Mouse (Mus musculus) gastrocnemius, adult 18-20 months (tissue): Measurements from ENCODE around the gene Atl3. TPM values are rescaled to one million over a fixed set of nuclear protein-coding genes. Genes with fewer than 3 reads are reported as not detected.
"Not testable (repeated sequence)": the region's sequence is repeated elsewhere in the genome, so short reads cannot be mapped to it uniquely, and the experiment has no call there.

Experiments
- DNase-seq: peaks from one replicate; pipeline ENCODE4 v3.0.0; 2021; ENCODE audit warnings: low spot score
- long read RNA-seq, 2 experiments: library from polyadenylated mRNA; stranded (forward); transcript quantifications; one replicate each; pipeline ENCODE4 v2.0.0; 2021
- total RNA-seq, 2 experiments: library from RNA; stranded (reverse); gene quantifications; 2 replicates each; pipeline ENCODE4 v1.2.3; 2021

Gene Atl3
- total RNA-seq, result 1 to 10 TPM; 6.1 to 7.2 TPM
- long read RNA-seq, experiment 1, partial matches to known transcripts, result 1 of 4 reads
- long read RNA-seq, experiment 1, other reads (novel, unspliced or antisense), result 3 of 4 reads
- long read RNA-seq, experiment 2, partial matches to known transcripts, result 0 of 2 reads
- long read RNA-seq, experiment 2, other reads (novel, unspliced or antisense), result 2 of 2 reads

DNA sequence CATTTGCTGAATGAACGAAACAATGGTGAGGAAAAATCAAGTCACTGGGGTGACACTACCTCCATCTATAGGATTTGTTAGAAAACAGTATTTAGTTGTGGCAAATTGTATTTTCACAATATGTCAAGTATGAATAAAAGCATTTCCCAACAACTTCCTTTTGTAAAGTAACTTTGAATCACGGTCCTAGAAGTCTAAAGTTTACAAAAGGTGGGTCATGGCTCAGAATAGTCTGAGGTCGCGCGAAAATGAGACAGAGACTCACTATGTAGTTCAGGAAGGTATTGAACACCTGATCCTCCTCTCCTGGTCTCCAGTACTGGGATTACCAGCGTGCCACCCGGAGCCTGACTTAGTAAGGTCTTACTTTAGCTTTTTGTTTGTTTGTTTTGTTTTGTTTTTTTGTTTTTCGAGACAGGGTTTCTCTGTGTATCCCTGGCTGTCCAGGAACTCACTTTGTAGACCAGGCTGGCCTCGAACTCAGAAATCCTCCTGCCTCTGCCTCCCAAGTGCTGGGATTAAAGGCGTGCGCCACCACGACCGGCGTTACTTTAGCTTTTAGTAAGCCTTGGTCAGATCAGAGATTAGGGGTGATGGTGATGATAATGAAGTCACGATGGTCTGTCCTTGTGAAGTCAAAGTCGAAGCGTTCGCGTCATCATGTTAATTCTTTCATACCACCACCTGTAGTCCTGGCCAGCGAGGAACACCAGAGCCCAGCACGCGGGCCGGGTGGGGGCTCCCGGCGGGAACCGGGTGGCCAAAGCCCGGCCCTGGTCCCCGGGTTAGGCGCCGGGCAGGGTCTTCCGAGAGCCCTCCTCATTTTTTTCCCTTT is at the start of gene Atl3:
Gene Atl3, plus strand, starts transcription at position 689 of the 835 bp plus-strand sequence.
- DNase-seq, result no peak

DNA sequence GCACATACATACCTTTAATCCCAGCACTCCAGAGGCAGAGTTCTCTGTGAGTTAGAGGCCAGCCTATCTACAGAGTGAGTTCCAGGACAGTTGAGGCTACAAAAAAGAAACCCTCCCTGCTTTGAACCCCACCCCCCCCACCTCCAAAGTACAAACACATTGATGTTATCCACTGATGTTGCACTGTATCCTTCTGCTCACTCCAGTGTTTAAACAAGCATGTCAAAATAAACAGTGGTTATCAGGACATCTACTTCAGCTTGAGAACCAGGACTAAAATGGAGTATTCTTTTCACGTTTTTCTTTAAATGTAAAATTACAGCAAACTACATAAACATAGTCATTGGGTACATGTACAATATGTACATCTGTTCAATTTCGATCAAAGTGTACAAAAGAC is 48.7 kb upstream of the Atl3 start:
- DNase-seq, result no peak

DNA sequence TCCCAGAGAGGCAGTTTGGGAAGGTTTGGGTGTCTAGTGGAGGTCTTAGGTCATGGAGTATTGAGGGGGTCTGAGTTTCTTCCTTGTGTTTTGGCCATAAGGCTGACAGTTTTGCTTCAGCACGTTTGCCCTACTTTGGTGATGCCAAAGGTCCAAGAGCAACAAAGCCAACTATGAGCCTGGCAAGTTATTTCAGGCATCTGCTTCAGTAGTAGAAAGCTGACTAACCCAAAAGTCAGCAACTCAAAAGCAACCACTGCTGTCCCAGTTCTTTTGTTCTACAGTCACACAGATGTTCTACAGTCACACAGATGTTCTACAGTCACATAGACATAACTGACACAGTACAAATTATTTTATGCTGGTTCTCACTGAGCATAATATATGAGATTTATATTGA is 48.2 kb upstream of the Atl3 start:
- no peak for DNase-seq

DNA sequence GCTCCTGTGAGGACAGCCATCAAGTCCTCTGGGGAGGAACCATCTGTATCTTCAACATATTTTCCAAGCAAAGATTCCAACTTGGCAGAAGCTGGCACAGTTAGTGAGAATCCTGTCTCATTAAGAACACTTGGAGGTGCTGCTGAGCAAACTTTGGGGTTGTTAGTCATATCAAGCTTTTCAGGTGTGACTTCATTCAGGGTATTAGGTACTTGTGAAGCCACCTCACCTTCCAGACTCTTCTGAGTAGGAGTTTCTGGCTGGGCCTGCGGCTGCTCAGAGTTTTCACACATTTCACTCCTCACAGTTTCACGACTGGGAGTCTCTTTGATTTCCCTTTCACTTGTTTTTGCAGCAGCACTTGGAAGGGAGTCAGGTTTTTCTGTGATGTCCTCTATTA is 37.0 kb upstream of the Atl3 start:
- DNase-seq, result no peak

DNA sequence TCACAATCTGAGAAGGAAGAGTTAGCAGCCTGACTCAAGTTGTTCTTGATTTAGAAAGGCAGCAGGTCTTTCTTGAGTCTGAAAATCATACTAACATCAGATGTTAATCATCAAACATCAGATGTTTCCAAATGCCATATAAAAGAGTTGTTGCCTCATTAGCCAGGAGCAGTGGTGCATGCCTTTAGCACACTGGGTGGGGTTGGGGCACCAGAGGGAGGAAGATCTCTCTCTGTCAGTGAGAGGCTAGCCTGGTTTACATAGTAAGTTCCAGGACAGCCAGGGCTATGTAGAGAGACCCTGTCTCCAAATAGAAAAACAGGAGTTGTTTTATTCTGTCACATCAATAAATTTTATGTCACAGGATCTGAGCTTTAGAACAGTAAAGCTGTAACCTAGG is 34.9 kb upstream of the Atl3 start:
- DNase-seq, result no peak

DNA sequence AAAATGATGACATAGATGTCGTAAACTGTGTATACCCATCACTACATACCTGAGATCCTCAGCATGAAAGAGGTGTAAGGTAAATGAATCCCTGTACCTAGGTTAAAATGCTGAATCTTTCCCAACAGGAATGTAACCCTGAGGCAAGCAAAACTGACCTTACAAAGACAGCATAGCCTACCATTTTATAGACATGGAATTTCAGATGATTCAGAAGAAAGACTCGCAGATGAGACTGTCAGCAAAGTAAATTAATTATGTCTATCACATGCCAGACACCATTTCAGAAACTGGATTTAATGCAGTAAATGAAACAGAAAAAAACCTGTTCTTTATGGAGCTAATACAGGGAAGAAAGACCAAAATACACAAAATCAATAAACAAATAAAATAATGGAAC is 34.5 kb upstream of the Atl3 start:
- no peak for DNase-seq

DNA sequence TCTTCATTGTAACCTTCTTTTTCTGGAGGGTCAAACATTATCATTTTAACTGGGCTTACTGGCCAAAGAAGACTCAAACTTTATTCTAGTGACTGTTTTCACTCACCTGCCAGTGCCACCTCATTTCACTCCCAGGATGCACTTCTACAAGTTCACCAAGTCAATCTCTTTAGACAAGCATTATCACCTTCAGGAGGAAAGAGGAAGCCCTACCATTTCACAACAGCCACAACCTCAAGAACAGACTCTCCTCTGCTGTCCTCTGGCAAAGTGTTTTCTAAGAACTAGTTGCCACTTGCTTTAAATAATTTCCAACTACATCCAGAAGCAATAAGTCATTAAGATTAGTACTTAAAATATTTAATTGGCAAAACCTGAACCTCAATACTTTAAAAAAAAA is 25.9 kb upstream of the Atl3 start:
- DNase-seq, result no peak

DNA sequence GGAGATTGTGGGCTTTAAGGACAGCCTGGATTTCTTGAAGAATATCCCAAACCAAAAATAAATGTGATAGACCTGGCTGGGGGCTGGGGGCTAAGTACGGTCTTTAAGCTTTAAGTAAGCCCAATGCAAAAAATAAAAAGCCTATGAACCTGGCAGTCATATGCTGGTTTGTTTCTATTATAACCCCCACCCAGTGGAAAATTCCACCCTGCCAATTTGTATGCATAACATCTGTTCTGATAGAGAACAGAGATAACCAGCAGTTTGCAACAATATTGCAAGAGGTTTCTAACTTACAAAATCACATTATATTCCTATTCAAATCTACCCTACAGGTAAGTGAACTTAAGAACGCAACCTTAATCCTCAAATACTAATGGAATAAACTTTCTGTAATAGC is 23.2 kb upstream of the Atl3 start:
- no peak for DNase-seq

DNA sequence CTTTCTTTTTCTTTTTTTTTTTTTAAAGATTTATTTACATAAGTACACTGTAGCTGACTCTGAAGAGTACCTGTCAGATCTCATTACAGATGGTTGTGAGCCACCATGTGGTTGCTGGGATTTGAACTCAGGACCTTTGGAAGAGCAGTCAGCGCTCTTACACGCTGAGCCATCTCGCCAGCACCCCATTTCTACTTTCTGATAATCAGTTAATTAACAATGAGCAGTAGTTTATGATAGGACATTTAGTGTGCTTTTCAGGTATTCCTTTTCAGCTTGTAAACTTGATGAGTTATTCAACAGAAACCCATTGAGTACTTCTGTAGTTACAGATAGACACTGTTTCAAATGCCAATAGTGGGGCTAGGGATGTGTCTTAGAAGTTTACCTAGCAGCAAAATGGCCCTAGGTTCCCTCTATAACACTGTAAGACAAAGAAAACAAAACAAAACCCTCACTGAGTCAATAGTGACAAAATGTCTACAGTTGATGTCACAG is 14.0 kb upstream of the Atl3 start:
- DNase-seq, result no peak

DNA sequence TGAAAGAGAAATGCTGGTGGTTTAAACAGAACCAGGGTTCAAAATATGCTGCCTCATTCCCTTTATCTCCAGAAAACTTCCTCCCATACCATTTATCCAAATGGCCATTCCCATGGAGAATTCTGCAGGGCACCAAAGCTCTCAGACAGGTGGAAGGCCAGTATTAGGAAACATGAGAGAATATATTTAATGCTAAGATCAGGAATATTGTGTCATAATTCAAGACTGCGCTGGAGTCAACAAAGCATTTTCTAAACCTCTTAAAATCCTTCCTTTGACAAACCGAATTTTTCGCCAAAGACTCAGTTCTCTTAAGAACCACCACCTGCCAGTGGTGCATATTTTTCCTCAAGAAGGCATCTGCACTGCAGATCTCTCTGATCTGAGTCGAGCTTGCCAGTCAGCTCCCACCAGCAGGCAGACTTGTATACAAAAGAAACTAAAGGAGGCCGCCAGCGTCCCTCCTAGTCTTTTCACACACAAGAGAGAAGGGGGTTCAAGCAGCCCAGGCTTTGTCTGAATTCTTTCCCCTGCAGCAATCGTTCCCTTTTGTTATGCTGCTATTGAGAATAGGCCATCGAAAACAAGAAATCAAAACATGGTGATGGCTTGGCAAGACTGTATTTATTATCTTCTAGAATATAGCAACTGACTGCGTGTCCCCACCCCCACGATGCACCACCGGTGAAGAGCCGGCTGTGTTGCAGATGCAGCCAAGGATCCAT is 12.1 kb upstream of the Atl3 start:
- no peak for DNase-seq

DNA sequence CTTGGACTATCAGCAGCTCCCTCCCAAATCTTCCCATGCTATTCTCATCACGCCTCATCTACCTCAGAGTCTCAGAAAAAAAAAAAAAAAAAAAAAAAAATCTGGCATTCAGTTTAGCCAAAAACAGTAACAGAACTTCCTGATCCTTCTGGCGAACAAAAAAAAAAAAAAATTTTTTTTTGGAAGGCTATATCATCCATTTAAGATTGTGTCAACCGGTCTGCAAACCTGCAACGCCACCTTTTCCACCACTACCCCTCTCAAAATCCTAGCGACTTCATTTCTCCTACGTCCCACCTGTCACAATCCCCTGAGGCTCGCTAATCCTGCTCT is 11.6 kb upstream of the Atl3 start:
- DNase-seq, result no peak

DNA sequence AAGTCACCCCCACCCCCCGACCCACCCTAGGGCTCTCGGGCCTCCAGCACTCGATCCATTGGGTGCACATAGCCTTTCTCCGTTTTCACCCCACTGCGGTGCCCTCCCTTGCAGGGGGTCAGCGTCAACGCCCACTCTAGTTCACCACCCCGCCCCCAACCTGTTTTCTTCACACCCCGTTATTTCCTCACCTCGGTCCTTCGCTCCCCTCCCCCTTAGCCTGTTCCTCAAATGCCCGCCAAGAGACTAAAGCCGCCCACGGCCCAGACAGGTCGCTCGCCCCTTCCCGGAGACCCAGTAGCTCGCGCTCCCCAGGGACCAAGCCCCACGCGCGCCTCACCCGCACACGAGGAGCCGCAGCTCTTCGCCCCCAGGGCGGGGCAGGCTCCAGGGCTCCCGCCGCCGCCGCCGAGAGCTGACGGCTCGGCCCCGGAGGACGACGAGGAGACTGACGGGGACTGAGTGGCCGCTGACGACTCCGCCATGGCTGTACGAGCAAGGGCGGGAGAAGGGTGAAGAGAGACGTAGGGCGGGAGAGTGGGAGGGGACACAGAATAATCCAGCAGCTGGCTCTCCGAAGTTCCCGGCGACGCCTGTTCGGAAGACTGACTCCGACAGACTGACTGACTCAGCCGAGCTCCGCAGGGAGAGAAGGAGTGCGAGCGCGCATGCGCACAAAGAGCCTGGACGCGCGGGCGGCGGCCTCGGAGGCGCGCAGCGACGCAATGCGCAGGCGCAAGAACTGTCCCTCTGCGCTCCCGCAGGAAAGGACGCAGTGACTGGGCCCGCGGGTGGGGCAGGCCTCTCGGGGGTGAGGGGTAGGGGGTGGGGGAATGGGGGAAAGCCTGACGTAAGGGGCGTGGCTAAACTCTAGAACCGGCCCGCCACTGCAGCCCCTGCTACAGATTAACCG is 11.0 kb upstream of the Atl3 start, which contains the start of gene Rtn3:
Gene Rtn3, minus strand, starts transcription at position 683 of the 913 bp plus-strand sequence.
- DNase-seq, result peak; percentile 97

DNA sequence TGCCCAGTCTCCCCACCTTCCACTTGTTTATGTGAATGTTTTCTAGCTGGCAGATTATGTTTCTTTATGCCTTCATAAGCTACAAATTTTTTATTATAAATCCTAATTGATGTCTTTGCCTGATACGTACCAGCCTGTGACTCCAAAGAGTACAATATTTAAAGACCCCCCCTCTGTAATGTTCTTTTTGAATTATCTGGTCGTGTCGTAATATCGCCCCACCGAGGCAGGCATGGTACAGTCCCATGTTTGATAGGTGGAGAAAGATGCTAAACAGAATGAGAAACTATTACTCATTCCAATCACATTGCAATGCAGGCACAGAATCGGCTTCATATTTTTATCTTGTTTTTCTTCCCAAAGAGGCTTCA is 10.3 kb upstream of the Atl3 start:
- no peak for DNase-seq

DNA sequence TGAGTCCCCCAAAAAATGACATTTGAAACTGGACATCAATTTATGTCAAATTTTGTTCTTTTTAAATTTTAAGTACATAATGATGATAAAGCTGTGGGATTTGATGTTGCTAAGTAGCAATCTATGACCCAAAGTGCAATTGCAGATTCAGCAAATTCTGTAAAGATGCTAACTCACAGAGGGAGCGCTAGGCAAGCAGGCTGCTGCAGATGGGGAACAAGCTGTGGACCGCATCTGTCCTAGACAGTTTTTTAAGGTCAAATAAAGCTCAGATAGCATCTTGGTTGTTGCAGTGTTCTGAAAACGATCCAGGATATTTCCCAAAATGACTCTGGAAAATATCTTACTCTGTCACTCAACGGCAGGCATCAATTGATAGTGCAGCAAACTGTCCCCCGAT is 9.8 kb upstream of the Atl3 start:
- DNase-seq, result no peak

DNA sequence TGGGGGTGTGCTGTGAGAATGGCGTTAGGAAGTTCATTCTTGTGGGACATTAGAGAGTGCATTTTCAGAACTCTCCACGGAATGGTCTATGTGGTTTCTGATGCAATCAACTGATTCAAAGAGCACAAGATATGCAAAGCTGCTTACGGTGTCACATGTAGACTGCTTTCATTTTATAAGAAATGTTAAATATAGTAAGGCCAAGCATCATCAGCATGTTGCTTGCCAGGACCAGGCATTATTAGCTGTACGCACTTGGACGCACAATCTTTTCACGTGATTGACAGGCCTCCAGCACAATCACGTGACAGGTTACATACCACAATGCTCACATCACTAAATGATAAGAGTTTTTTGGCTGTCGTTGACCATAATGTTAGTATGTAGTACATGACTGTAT is 6.2 kb upstream of the Atl3 start:
- no peak for DNase-seq

DNA sequence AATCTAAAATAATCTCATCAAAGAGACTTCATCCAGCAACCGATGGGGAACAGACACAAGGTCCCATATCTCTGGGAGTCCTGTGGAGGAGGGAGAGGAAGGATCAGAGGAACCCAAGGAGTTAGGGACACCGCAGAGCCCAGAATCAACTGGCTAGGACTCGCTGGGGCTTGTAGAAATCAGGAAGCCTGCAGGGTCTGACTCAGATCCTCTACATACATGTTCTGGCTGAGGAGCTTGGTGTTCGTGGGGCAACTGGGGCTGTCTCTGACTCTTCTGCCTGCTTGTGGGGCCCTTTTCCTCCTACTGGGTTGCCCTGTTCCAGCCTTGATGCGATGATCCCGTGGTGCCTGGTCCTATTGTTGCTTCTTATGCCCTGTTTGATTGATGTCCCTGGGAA is 1.9 kb upstream of the Atl3 start:
- DNase-seq, result no peak

DNA sequence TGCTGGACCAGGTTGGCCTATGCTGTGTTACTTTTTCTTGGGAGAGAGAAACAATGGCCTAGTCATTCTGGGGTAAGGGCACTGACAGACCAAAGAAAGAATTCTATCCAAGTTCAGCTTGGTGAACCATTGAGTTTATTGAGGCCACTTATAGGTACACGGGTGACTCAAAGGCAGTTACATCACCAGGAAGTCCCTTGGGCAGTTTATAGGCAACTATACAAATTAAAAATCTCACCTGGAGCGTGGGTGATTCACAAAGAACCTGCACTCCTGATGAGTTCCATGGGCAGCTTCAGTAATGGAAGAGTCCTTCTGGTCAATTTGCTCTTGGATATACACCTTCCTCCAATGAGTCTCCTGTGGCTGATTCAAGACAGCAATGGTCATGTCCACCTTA is 1.2 kb upstream of the Atl3 start:
- no peak for DNase-seq

DNA sequence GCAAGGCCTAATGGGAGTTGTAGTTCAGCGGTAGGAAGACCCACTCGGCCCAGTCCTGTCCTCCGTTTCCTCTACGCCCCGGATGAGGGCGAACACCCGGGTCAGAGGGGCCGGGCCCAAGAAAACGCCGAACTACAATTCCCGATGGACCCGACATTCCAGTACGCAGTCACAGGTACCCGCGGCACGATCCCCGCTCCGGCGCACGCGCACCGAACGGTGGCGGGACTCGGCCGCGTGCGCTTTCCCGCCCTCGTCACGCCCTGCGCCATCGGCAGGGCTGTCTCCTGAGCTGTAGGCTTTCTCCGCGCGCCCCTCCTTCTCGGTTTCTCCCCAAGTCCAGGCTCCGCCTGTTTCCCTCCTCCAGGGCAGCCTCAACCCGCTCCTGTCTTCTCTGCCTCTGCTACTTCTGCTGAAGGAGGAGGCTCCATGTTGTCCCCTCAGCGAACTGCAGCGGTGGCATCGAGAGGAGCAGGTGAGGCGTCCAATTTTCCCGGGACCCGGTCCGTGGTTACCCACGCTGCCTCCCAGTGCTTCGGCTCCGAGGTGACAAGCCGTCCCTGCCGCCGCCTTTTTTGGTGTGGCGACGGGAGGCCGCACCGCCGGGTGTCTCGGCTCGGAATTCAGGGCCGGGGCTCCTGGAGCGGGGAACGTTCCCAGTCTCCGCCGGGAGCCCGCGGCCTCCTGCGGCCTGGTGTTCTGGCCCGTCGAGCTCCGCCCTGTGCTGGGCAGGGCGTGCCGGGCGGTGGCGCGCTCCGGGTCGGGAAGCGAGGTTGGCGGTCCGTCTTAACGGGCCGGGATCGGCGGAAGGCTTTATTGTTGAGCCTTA is 561 bp downstream of the Atl3 start:
- DNase-seq, result peak; percentile 95

DNA sequence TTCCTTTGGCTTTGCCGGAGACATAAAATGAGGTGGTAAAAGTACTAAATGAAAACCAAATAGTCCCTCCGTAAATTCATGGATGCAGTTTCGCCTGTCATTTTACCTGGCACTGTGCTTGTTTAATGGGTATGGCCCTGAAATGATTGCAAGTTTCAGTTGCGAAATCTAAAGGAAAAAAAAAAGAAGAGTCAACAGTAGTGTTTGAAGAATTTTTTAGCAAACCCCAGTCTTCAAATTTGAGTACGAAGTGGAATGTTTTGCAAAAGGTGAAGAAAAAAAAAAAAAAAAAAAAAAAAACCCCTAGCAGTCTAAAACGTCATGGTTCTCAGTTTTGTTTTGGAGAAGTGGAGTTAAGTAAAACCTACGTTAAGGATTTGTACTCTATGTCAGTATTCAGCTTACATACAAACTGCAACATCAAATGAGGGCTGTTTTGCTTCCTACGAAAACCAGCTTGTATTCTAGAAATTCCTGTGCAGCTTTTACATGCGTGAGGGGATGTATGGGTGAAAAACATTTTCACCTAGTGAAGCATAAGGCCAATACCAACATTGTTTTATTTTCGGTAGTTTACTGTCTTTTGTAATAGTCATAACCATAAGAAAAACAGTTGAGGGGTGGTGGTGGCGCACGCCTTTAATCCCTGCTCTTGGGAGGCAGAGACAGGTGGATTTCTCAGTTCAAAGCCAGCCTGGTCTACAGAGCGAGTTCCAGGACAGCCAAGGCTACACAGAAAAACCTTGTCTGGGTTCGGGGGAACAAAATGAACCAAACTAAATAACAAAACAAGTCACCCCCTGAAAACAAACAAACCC is 1.6 kb downstream of the Atl3 start:
- no peak for DNase-seq

DNA sequence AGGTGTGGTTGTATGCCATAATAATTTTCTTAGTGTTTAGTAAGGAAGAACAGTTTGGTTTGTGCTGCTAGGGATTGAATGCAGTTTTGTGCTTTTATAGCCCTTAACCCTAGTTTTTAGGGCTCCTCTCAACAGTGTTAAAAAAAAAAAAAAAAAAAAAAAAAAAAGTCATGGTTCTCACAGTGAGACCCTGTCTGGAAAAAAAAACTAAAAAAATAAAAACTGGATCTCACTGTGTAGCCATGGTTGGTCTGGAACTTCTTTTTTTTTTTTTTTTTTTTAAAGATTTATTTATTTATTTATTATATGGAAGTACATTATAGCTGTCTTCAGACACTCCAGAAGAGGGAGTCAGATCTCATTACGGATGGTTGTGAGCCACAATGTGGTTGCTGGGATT is 2.2 kb downstream of the Atl3 start:
- not testable (repeated sequence) for DNase-seq
